Mouse (Mus musculus) gastrocnemius, adult 8-10 months (tissue): ENCODE data around the gene 9230102O04Rik. TPM values are rescaled to one million over a fixed set of nuclear protein-coding genes. Genes with fewer than 3 reads are reported as not detected.

Experiments used
- DNase-seq, 2 experiments: peaks; one replicate each; pipeline ENCODE4 v3.0.0; 2022; ENCODE audit warnings: low spot score in 2 of 2
- total RNA-seq, 4 experiments: library from RNA; stranded (reverse); gene quantifications; 2 replicates each; pipeline ENCODE4 v1.2.4; 2022

Gene 9230102O04Rik
- not detected for total RNA-seq

DNA sequence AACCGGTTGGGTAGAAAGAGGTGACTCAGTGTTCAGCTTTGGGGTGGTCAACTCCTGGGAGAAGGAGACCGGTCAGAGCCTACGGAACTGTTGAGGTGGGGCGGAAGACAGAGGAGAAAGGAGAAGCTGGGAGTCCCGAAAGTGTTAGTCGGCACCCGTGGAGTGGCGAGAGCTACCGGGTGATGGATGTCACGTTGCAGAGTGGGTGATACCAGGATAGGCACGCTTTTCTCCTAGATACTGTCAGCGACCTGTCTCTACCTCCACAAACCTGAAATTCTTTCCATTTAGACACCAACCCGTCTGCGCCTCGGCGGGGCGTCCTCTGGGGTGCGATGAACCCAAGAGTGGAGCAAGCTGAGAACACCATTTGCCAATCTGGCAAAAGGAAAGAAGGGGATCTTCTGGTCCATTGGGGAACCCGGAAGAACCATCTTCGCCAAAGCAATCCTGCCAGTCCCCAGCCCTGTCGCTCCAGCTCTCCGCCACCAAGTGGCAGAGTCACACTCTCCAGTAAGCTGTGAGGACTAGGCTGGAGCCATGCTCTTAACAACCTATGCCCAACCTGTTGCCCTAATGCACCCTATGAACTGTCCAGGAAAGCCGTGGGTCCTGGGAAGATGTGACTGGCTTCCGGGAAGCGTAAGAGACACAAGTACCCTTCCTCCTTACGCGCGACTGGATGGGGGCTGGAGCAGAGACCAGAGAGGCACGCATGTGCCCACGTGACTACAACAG is at the start of gene 9230102O04Rik:
9230102O04Rik (minus strand) TSS at position 628 of the 738 bp plus-strand sequence.
- no peak for DNase-seq

GRCm38 (mm10) chr2:9935965-9936364 is 46.6 kb upstream of the 9230102O04Rik start:
- DNase-seq: no peak

DNA sequence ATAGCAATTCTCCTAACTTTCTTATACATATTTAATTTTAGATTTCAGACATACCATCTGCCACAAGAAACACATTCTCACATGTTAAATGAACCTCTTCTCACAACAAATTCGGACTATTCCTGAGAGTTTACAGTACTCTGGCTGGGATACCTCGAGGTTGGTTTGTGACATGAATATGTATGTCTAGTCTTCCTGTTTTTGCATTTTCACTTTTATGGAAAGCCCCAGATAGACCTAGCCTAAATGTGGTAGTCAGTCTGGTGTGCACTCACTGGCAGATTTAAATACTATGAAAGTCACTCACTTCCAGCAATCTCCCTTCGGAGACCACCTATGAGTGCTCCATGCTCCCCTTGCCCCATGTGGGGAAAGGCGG is 37.6 kb upstream of the 9230102O04Rik start:
- no peak for DNase-seq

GRCm38 (mm10) chr2:9926194-9926904 is 37.0 kb upstream of the 9230102O04Rik start:
- DNase-seq: no peak

DNA sequence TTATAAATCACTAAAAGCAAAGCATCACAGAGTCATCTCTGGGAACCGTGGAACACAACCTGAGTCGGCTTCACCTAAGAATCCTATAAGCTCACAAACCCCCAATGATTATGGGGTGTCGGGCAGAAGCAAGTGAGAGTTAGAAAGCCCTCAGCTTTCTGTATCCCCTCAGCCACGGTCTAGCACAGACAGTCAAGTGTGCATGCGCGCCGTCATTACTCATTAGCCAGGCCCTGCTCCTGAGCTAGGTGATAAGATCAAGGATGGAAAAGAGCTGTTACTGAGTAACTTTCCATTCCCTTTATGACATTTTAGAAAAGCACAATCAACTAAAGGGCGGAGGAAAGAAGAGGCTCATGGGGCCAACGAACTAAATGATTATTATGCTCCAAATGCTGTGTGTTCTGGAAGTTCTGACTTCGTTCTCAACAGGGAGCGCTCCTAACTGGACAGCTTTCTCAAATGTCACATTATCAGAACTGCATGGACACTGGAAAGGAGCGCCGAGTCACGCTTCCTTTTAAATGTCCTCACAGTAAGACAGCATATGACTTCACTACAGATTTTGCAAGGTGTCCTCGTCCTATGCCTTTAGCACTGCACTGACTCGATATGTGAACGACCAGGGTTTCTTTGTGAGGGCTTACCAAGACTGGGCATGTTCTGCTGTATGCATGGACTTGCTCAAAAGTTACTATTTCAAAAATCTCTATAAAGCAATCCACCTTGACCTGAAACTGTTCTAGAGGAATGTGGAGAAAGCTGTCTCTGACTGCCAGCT is 29.5 kb upstream of the 9230102O04Rik start:
- no peak for DNase-seq

- DNase-seq: no peak
Observed at GRCm38 (mm10) chr2:9917602-9918001, 28.3 kb upstream of the 9230102O04Rik start.

GRCm38 (mm10) chr2:9905995-9906394 is 16.7 kb upstream of the 9230102O04Rik start:
- no peak for DNase-seq

- DNase-seq: no peak
Observed at GRCm38 (mm10) chr2:9903854-9904560, 14.7 kb upstream of the 9230102O04Rik start.

DNA sequence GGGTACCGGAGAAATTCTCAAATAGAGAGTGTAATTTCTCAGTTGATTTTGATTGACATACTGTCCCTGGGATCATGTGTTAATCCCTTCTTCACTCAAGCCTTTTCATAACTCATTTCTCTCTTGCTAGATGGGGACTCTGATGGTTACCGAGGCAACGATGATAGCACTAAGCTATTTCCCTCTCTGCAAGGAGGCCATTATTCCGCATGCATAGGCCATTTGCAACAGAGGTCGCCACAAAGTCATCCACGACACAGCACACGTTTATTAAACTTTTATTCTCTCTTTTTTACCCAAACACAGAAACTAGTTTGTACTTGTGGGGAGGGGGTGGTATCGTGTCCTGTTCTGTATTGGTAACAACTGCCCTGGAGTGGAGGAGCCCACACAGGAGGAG is 8.5 kb upstream of the 9230102O04Rik start:
- no peak for DNase-seq

DNA sequence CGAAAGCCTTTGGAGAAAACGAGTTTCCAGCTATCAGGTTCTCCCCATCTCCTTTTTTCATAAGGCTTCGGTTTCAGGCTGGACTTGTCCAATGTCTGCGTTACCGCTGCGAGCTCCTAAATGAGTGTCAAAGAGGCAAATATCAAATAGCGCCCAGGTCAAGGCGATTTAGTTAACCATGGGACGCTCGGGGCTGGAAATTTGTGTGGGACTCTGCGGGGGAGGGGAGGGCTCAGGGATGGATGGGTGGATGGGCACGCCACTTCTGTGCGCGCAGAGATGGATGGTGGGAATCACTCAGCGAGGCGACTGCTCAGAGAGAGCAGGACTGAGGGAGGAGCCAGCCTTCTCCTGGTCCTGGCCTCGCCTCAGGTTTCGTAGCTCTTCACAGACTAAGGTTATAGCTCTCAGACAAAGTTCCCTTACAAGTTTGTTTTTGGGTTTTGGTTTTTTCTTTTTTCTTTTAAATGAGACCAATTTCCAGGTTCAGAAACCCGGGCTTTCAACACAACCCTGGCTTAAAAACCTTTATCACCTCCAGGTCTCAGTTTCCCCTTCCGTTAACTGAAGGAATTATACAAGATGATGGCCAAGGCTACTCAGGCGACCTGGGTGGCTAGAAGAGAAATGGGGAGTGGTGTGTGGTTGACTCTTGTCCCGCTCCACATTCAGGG is 6.9 kb upstream of the 9230102O04Rik start:
- no peak for DNase-seq

GRCm38 (mm10) chr2:9894836-9895593 is 5.7 kb upstream of the 9230102O04Rik start:
- DNase-seq: no peak

GRCm38 (mm10) chr2:9893272-9893953 is 4.1 kb upstream of the 9230102O04Rik start:
- DNase-seq: no peak

GRCm38 (mm10) chr2:9892541-9892940 is 3.2 kb upstream of the 9230102O04Rik start:
- DNase-seq: no peak

- DNase-seq: no peak
Observed at GRCm38 (mm10) chr2:9890906-9891305, 1.6 kb upstream of the 9230102O04Rik start.

GRCm38 (mm10) chr2:9890251-9890650 is 911 bp upstream of the 9230102O04Rik start:
- DNase-seq: no peak

GRCm38 (mm10) chr2:9889651-9890183 is 377 bp upstream of the 9230102O04Rik start, which contains the start of gene Gata3:
Gene Gata3 (minus strand): TSS chr2:9890034.
- DNase-seq: no peak

DNA sequence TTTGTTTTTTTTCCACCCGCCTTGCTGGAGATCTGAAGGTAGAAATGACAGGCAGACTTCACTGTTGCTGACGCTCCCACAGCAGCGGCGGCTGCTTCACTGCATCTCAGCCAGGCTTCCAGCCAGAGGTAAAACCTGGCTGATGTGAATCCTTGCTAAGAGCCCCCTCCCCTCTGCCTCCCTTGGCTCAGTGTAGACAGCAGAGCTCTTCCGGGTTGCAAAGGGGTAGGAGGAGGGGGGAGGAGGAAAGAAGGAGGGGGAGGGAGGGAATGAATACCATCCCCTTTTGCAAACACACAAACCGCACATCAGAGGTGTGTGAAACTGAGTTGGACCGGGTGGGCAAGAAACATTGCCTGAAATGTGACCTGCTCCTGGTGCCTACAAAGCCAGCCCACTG is 1.7 kb downstream of the 9230102O04Rik start:
- no peak for DNase-seq

DNA sequence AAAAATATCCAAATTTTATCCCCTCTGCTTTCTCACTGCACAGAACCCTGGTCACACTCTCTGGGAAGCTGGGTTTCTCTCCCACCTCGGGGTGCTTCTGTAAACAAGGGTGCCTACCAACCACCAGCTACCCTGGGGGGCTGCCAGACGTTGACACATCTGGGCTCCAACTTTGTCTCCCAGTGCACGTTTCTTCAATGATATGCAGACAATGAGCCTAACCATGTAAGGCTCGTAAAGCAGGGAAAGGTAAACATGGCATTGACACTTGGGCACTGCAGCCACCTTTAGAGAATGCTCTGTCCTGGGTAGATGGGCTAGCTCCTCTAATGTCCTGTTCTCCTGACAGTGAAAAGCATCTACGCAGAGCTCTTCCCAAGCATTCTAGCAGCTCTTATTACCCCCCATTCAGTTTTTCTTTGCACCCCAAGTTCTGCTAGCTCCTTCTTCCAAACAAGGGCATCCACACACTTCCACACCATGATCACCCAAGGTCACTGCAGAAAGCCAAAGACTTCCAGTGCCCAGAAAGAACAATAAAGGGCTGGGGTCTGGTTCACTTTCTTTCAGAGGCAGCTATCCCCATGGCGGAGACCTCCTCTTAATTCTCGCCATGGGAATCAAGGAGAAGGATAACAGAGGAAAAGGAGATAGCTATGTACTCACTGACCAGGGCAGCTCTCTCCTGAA is 2.3 kb downstream of the 9230102O04Rik start:
- DNase-seq: no peak

DNA sequence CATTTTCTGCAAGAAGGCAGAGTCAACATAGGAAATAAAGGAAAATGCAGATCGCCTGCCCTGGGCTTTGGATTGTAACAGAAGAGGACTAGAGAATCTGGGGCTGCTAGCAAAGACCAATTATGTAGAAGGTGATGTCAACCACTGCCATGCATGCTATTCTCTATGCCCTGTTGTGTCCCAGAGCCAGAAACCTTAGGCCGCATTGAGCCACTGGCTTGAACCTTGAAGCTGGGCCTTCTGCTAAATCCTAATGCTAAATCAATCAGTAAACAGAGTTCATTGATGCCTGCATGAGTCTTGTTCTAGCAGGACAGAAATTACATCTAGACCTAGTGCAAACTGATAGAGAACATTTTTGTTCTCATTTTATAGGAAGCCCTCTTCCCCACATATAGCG is 3.3 kb downstream of the 9230102O04Rik start:
- DNase-seq: no peak
